Mouse (Mus musculus) brown adipose tissue, adult 24 weeks (tissue): ENCODE results near the gene Nrl. TPM values are rescaled to one million over a fixed set of nuclear protein-coding genes. Genes with fewer than 3 reads are reported as not detected.
A peak's percentile ranks its signal among the peaks of the same experiment; 100 is the strongest.

Experiments used
- H3K27ac ChIP-seq: fragments of 200-500 bp; replicated peaks from 2 replicates; pipeline ENCODE4 v1.5.1; 2012; ENCODE audit warnings: low read depth, mild to moderate bottlenecking, low read length
- H3K4me1 ChIP-seq: fragments of 200-500 bp; 2 replicates; pipeline ENCODE4 v1.6.1; 2012; ENCODE audit warnings: low read length, mixed read lengths; ENCODE audit not compliant: control insufficient read depth, insufficient read depth, insufficient read length
- H3K4me3 ChIP-seq: fragments of 200-500 bp; 2 replicates; pipeline ENCODE4 v1.5.1; 2012; ENCODE audit warnings: low read depth, mild to moderate bottlenecking, low read length, moderate library complexity; ENCODE audit not compliant: insufficient read depth
- polyA plus RNA-seq: library from polyadenylated mRNA; stranded (reverse); fragments of >200 nt; gene quantifications from 2 replicates; pipeline ENCODE4 v1.2.4, GENCODE M21; 2012; ENCODE audit not compliant: missing spikeins, insufficient read depth, insufficient read length

The Nrl gene
- polyA plus RNA-seq, 1 experiment, result not detected

DNA sequence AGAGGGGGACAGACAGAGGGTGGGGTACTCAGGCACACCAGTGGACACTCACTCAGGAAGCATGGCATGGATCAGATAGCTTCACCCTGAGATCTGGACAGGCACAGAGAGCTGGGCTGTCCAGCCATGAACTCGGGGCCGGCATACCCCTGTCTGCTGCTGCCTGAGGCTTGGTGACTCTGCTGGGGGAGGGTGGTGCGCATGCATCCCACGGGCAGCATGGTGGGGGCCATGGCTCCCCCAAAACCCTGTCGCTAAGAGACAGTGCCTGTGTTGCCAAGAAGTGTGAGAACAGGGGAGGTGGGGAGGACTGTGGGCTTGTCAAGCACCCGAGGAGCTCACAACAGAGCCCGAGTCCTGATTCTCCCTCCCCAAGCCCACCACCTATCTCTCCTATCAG, 13.7 kb downstream of the Nrl start:
- Histone ChIP-seq H3K4me1 (no peaks in the 10 kb centered on the region), H3K4me3 (no peak overlapping the region), H3K27ac (no peak overlapping the region)

DNA sequence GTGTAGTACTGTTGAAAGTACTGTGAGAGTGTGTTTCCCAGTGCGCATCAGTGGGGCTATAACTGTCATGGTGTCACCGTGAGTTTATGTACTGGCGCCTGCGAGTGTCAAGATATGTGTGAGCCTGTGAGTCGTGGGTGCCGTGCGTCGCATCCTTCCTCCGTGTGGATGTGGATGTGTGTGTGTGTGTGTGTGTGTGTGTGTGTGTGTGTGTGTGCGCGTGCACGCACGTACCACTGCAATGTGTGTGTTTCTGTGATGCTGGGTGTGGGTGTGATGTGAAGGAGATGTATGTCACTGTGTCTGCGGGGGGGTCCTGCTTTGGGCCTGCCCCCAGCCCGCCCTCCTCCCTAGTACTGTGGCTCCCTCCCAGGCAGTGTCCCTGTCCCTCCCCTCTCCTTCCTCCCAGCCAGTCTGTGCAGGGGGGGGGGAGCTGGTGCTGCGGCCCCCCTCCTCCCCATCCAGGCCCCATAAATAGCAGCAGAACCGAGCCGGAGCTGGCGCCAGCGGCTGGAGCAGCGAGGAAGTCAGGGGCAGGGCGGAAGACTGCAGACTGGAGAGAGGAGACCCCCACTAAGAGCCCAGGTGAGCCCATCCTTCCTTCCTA, 14.6 kb downstream of the Nrl start, which contains the start of gene Cpne6:
Cpne6 (plus strand) TSS at position 321 of the 607 bp plus-strand sequence.
- Histone ChIP-seq H3K27ac (no peak within 1 kb of the TSS), H3K4me3 (no peak within 1 kb of the TSS), H3K4me1 (no peaks in the 10 kb centered on the region)

DNA sequence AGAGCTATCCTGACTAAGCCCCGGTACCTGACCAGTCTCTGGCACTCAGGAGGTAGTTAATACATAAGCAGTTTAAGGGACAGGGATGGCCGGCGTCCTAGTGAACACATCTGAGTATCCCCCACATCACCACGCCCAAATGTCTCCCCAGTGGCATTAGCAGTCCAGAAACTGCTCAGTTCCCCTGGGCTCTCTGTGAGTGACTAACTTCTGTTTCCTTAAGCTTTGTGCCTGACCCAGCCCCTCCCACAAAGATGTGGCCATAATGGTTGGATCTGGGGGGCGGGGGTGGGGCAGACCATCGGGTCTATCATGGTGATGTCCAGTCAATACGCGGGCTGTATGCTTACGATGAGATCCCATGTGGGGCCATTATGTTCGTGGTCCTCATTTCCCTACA, 15.2 kb downstream of the Nrl start:
- no peak overlapping the region for H3K4me3 ChIP-seq
- no peak overlapping the region for H3K27ac ChIP-seq
- no peaks in the 10 kb centered on the region for H3K4me1 ChIP-seq

DNA sequence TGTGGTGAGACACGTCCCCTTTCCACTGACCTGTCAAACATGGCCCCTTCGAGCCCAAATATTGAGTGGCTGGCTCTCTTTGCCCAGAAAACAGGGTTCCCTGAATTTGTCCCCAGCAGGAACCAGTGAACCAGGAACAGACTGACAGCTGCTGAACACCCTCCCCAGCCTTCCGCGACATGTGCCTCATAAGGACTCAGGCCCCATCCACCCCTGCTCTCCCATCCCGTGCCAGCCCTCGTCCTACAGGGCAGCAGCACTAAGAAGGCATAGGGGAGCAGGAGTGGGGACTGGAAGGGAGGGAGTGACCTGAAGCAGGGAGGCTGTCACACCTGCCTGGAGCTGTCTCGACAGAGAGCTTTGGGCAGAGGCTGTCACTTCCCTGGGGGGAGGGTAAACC, 17.0 kb downstream of the Nrl start:
- Histone ChIP-seq H3K4me1 (no peaks in the 10 kb centered on the region), H3K27ac (no peak overlapping the region), H3K4me3 (no peak overlapping the region)

DNA sequence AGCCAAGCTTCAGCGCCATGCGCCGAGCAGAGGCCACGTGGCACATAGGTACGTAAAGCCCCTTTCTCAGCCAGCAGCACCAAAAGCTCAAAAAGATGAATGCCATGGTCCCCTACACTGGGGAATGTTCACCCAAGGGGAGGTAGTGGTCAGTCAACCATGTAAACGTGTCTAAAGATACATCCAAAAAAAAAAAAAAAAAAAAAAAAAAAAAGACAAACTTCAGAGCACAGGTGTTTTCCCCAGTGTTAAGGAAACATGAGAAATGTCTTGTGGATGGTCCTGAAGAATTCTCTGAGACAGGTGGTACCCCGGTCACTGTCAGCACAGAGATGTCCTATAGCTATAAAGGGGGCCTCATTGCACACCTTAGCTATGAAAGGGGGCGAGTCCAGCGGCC, 19.2 kb downstream of the Nrl start:
- Histone ChIP-seq H3K4me3 (no peak overlapping the region), H3K4me1 (no peaks in the 10 kb centered on the region), H3K27ac (no peak overlapping the region)

DNA sequence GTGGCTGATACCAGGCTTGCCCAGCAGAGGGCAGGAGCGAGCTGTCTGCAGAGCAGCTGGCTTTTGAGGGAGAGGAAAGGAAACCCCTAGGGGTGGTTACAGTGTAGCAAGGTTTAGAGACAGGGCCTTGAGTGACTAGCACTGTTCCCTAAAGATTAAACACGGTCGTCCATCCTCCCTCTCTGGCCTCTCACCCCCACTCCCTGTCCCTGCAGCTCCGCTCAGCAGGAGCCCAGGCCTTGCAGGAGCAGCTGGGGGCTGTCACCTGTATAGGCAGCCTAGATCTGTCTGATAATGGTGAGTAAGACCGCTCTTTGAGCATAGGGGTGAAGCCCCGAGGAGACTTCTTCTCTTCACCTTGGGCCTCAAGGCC, 27.3 kb downstream of the Nrl start:
- Histone ChIP-seq H3K4me3 (no peak overlapping the region), H3K27ac (no peak overlapping the region), H3K4me1 (no peaks in the 10 kb centered on the region)

DNA sequence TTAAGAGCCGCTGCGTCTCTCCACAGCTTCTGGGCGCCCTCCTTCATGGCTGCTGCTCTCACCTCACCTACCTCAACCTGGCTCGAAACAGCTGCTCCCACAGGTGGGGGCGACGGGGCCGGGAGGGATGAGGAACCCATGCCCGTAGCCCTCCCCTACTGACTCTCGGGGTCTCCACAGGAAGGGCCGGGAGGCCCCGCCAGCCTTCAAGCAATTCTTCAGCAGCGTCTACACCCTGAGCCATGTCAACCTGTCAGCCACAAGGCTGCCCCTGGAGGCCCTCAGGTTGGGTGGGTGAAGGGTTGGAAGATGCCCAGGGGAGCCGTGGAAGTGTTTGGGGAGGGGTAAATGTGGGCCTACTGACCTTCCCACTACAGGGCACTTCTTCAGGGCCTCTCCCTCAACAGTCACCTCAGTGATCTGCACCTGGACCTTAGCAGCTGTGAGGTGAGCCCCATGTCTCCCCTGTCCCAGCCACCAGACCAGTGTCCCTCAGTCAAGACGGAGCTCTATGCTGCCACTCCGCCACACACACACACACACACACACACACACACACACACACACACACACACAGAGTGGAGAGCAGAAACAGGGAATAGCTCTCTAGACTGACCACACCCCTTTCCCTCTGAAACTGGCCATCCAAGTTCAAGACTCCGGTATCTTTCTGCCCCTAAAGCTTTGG, 27.9 kb downstream of the Nrl start:
- Histone ChIP-seq H3K27ac (no peak overlapping the region), H3K4me1 (no peaks in the 10 kb centered on the region), H3K4me3 (no peak overlapping the region)

DNA sequence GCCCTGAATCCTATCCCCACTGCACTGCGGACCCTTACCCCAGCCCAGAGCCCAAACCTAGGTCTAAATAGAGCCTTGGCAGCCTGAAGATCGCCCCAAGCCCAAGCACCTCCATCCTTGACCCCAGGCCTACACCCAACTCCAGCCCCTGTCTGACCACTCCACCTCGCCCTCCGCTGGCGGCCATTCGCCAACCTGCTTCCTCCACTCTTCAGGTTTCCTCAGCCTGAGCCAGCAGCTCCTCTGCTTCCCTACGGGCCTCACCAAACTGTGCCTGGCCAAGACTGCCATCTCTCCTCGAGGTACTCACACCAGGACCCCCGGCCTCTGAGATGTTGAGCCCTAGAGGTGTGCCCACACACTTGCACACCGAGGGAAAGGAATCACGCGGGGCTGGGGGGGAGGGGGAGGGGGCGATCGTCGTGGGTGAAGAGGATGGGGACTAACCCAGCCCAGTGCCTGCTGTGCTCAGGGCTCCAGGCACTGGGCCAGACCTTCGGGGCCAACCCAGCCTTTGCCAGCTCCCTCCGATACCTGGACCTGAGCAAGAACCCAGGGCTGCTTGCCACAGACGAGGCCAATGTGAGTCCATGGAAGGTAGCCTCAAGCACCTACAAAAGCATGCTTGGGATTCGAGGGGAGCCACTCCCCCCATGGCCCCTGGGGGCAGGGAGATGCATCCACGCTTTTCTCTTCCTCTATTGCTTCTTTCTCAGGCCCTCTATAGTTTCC, 29.1 kb downstream of the Nrl start:
- no peak overlapping the region for H3K27ac ChIP-seq
- no peaks in the 10 kb centered on the region for H3K4me1 ChIP-seq
- H3K4me3 ChIP-seq, result no peak overlapping the region

DNA sequence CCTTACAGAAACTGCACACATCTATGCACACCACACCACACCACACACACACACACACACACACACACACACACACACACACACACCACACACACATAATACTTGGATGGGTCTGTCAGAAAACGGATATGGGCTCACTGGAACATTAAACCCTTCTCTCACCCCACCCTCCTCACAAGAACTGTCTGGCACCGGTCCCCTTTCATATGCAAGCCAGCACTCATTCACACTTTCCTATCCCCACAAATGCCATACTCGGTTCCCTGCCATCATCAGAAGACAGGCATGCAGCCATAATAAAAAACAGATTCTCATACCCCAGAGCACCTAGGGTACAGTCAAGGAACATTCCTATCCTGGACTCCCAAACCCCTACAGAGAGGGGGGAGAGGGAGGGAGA, 32.7 kb downstream of the Nrl start:
- no peak overlapping the region for H3K4me3 ChIP-seq
- H3K27ac ChIP-seq, result no peak overlapping the region
- H3K4me1 ChIP-seq, result no peaks in the 10 kb centered on the region

DNA sequence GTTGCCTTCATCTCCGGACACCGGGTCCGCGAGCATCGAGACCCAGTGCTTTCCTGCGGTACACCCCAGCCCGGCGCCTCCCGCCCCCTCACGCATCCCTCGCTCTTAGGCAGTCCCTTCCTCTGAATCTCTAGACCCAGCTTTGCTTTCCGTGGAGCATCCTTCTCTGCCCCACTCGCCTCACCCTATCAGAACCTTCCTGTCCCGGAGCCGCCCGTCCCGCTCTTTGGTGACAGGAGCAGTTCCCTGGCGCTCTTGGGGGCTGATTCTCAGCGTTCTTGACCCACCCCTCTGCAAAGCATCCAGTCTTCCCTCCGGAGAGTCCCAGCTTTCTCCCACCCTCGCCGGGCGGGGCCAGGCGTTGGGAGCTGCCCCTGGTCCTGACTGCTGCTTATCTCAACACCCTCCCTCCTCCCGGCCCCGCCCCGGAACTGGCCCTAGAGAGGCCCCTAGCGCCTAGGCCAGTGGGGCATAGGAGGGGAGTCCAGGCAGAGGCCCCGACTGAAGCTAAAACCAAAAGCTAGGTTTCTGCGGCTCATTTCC, 33.4 kb downstream of the Nrl start:
- no peak overlapping the region for H3K27ac ChIP-seq
- H3K4me3 ChIP-seq, result peak overlapping the region; percentile 60
- no peaks in the 10 kb centered on the region for H3K4me1 ChIP-seq

DNA sequence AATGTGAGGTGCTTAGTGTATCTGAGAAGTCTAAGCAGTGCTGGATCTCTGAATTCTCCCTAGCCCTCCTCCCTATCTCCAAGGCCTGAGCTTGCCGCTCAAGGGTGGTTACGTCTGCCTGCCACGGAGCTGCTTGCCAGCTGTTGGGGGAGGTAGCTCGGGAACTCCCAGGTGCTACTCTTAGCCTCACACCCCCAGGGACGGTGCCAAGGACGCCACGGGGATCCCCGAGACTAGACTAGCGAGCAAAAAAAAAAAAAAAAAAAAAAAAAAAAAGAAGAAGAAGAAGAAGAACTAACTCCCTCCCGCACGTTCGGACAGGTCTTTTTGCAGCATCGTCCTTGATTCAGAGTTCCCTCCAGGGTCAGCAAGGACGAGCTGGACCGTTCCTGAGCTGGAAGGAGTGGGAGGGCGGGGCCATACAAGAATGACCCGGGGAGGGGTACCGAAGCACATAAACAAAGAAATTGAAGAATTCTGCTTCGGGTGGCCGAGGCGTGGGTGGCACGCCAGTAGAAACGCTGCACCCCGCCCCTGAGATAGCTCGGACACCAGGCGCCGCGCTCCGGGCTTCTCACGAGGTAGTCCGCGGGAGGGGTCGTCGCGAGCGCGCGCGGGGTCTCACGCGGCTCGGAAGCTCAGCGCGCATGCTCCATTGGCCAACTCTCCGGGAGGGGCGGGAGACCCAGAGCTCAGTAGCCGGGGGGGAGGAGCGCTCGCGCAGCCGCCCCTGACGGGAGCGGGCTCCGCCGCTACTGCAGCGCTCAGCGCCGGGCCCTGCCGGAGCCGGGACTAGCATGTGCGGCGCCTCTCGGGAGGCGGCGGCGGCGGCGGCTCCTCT, 34.2 kb downstream of the Nrl start, which contains the start of gene Carmil3:
Carmil3 (plus strand) TSS at position 291 of the 841 bp plus-strand sequence.
- H3K27ac ChIP-seq, result no peak within 1 kb of the TSS
- peak within 1 kb of the TSS; percentile 60 for H3K4me3 ChIP-seq
- no peaks in the 10 kb centered on the region for H3K4me1 ChIP-seq

DNA sequence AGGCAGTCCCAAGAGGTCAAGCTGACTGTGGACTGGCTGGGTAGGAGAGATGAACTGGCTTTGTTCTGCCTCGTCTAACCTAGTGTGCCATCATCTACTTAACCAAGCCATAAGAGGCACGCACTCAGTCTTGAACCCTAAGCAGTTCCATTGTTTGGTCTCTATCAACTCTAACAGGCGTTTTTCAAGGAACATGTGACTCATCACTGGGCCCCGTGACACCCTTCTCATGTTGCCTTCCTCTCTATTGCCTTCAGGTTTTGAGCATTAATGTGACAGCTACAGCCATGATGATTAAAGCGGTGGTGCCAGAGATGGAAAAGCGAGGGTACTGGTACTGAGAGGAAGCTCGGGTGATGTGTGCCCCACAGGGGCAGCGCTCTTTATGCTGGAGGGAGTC, 37.9 kb downstream of the Nrl start:
- Histone ChIP-seq H3K4me3 (no peak overlapping the region), H3K4me1 (no peaks in the 10 kb centered on the region), H3K27ac (no peak overlapping the region)

DNA sequence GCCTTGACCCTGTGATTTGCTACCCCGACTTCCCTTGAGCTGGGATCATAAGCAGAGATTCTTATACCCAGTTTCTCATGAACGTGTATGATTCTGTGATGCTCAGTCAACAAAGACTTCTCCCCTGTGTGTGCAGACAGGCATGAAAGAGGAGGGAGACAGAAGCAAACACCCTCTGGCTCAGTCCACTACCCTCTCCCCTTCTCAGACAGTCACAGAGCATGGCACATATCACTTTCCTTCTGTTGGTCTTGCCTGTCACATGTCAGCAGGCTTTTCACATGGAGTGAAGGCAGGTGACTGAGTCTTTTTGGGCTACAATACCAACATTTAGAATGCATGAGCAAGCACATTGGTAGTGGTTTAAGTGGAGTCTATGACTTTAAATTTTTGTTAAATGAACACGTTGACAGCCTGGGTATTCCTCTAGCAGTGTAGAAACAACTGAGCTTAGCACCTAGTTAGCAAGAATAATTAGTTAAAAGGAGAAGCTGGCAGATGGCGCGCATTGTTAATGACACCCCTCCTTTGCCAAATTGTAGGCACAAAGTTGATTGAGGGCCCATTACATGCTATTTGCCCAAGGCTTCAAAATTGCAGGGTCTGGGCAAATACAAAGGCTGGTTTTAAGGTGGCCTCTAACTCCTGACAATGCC, 40.2 kb downstream of the Nrl start:
- Histone ChIP-seq H3K27ac (no peak overlapping the region), H3K4me1 (no peaks in the 10 kb centered on the region), H3K4me3 (no peak overlapping the region)

DNA sequence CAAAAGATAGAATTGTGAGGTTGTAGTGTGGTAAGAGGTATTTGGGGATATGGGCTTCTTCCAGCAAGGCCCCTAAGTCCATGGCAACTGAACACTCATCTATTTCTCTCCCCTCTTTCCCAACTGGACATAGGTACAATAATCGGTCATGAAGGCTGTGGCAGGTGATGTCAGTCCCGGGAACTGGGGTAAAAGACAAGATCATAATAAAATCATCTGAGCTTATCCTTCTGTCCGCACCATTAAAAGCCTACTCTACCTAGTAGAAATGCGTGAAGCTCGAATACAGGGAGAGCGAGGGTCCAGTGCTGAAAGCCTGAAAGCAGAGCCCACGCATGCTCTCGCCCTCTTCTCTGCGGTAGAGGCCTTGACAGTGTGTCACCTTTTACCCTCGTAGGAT, 45.2 kb downstream of the Nrl start:
- no peaks in the 10 kb centered on the region for H3K4me1 ChIP-seq
- no peak overlapping the region for H3K4me3 ChIP-seq
- H3K27ac ChIP-seq, result no peak overlapping the region
